Mouse (Mus musculus): ENCODE measurements at regions not wholly inside any gene's neighbourhood (a gene's known extent, or its start where the extent isn't known, plus 50 kb on each side); places are given as distances from the start of the nearest gene placed in this dataset.

GRCm38 (mm10) chr5:90077025-90077536, 146.7 kb downstream of the Cox18 start:
- TF ChIP-seq CTCF (conservative IDR thresholded peaks at IDR 0.05; ENCODE audit: insufficient read depth, insufficient read length, low read depth, low read length) (no peak), POLR2A (IDR thresholded peaks at IDR 0.05; ENCODE audit: low read depth, low read length) (no peak)
